Mouse (Mus musculus) mouse embryonic stem cell (cell line): ENCODE data around the gene Fezf2.

ENCODE experiments used
- in situ Hi-C, 2 experiments: fragments of 300-500 bp; cut with MboI; formaldehyde crosslinking; loops; 1 replicate in 1 of 2; 3 replicates in 1 of 2; pipeline ENCODE4 v1.14.3; 2019 to 2020; ENCODE audit warnings: low sequenced_read_pairs in 2 of 2, low pct_unique_long_range_greater_than_20kb in 1 of 2, mixed read lengths in 1 of 2; ENCODE audit not compliant: unreplicated experiment in 1 of 2

Fezf2 gene

GRCm38 (mm10) chr14:12344061-12344745 is 3.8 kb downstream of the Fezf2 start:
- in situ Hi-C loops, result no loop called here

- in situ Hi-C loops, result no loop called here
Observed at GRCm38 (mm10) chr14:12343451-12343941, 4.5 kb downstream of the Fezf2 start.

GRCm38 (mm10) chr14:12342458-12343131 is 5.4 kb downstream of the Fezf2 start:
- in situ Hi-C loops, result no loop called here

GRCm38 (mm10) chr14:12341789-12342457 is 6.1 kb downstream of the Fezf2 start:
- in situ Hi-C loops, result no loop called here

GRCm38 (mm10) chr14:12341075-12341788 is 6.8 kb downstream of the Fezf2 start:
- in situ Hi-C loops, result no loop called here

GRCm38 (mm10) chr14:12340238-12341074 is 7.5 kb downstream of the Fezf2 start:
- in situ Hi-C loops, result no loop called here

GRCm38 (mm10) chr14:12338811-12339565 is 9.0 kb downstream of the Fezf2 start:
- in situ Hi-C loops, result no loop called here

GRCm38 (mm10) chr14:12337998-12338809 is 9.8 kb downstream of the Fezf2 start:
- in situ Hi-C loops, result no loop called here

- in situ Hi-C loops, result no loop called here
Observed at GRCm38 (mm10) chr14:12337421-12337997, 10.5 kb downstream of the Fezf2 start.

- in situ Hi-C loops, result no loop called here
Observed at GRCm38 (mm10) chr14:12334925-12335324, 13.1 kb downstream of the Fezf2 start.

GRCm38 (mm10) chr14:12333622-12334021 is 14.4 kb downstream of the Fezf2 start:
- in situ Hi-C loops, result no loop called here

GRCm38 (mm10) chr14:12303106-12303505 is 44.9 kb downstream of the Fezf2 start:
- in situ Hi-C loops, result no loop called here

GRCm38 (mm10) chr14:12300677-12301076 is 47.3 kb downstream of the Fezf2 start:
- in situ Hi-C loops, result no loop called here

GRCm38 (mm10) chr14:12300275-12300674 is 47.7 kb downstream of the Fezf2 start:
- in situ Hi-C loops, result no loop called here

- in situ Hi-C loops, result no loop called here
Observed at GRCm38 (mm10) chr14:12299654-12300053, 48.3 kb downstream of the Fezf2 start.

GRCm38 (mm10) chr14:12299171-12299570 is 48.8 kb downstream of the Fezf2 start:
- in situ Hi-C loops, result no loop called here
